Mouse (Mus musculus): ENCODE results near the gene Cotl1.
A peak's percentile ranks its signal among the peaks of the same experiment; 100 is the strongest.

The Cotl1 gene

DNA sequence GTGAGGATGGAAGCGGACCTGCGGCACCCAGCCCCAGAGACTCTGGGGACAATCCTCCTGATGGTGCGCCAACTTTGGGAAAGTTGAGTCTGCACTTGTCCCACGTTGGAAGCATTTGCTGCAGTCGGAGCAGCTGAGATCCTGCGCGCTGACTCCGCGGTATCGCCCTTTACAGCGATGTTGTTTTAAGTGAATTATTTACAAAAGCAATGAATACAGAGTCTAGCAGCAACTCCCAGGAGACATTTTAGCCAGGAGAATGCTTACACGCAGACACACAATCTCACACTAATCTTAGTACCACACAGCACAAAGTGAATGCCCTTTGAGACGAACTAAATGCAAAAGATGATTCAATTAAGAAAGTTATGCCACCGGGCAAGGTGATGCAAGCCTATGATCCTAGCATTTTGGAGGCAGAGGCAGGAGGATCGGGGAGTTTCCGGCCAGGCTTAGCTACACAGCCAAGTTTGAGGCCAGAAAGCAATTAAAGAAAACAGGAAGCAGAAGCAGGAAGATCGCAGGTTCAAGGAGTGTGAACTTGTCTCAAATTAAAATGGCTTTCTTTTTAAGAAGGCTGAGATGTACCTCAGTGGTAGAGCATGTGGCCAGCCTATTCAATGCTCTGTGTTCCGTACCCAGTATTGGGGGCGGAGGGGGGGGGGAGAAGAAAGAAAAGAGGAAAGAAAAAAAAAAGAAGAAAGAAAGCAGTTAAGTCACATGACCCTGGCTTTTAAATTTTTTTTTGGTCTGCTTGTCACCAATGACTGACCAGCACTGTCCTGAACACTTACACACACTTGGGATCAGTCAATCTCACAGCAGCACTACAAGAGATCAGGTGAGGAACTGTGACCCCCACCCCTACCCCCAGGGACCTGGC, 2.0 kb downstream of the Cotl1 start:
- DNase-seq = no peak

DNA sequence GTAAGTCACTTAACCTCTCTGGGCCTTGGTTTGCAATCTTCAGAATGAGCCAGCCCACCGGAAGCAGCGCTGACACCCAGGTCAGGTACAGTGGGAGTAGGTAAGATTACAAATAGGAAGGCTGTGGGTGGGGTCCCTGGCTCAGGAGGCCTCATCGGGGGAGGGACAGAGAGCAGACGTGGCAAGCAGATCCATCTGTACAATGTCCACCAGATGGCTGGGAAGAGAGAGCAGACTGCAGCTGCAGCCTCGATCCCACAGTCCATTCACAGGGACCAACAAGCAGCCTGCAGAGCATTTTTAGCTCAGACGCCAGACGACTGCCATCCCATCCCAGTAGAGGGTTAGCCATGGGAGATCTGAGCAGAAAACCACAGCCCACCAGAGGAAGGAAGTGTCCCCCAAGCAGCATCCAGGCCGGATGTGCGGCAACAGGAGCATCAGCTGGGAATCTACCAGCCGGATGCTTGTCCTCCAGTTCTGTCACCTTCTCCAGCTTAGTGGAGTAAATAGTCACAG, 2.7 kb downstream of the Cotl1 start:
- DNase-seq = peak in 1 of 2 experiments; percentile 58

DNA sequence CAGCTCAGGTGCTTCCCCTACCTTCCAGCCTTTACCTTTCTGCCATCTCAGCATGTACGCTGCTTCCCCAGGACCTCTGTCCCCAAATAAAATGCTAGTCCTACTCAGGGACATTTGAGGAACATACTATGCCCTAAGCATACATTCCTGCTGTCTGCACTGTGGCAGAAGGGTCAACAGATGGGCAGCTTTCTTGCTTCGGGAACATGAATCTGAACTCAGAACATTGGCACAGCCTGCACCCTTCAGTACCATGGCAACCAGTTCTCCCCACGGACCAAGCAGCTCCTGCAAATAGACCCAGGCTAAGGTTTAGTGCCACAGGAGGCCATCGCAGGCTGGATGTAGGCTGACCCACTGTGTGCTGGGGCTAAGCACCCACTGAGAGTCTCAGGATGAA, 3.5 kb downstream of the Cotl1 start:
- no peak for DNase-seq

DNA sequence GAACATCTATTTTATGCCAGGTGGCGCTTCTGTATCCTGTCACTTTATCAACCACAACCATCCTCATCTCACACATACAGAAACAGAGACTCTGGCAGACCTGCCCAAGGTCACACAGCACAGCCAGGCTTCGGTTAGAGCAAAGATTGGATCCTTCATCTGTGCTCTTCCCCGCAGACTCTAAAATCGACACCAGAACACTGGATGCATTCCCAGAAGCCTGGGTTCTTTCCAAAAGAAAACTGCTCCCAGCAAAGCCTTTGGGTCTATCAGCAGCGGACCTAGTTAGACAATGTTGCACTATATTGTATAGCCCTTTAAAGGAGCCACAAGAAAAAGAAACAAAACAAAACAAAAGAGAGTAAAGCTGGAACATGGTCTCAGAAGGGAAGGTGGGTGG, 5.1 kb downstream of the Cotl1 start:
- no peak for DNase-seq

DNA sequence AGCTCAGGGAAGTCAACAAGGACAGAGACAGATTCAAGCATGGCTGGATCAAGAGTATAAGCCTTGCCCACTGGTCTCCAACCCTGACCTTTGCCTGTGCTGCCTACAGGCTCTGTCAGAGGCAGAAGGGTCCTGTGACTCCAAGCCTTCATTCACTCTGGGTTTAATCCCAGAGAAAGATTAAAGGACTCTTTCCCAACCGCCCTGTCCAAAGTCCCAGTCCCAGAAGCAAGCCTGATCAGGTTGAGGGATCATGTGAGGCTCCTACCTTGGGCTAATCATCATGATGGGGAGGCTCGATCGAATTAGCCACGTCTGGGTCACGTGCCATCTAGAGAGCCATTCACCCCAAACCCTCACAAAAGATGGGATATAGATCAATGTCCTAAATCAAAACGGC, 5.7 kb downstream of the Cotl1 start:
- no peak for DNase-seq

DNA sequence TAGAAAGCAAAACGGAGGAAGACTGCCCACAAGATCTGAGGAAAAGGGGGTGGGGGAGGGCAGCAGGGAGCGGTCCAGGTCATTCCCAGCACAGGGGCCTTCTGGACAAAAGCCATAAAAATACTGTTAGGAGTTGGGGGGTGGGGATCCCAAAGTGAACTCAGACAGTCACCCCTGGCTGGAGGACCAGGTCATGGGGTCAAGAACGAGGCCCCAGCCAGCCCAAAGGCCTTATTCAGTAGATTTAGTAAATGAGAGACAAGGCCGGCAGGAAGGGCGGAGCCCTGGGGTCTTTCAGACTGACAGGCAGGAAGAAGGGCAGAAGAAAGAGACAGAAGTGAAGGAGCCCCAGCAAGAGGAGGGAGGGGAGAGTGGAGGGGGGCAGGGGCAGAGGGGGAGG, 7.4 kb downstream of the Cotl1 start:
- DNase-seq = peak; percentile 49 to 73

DNA sequence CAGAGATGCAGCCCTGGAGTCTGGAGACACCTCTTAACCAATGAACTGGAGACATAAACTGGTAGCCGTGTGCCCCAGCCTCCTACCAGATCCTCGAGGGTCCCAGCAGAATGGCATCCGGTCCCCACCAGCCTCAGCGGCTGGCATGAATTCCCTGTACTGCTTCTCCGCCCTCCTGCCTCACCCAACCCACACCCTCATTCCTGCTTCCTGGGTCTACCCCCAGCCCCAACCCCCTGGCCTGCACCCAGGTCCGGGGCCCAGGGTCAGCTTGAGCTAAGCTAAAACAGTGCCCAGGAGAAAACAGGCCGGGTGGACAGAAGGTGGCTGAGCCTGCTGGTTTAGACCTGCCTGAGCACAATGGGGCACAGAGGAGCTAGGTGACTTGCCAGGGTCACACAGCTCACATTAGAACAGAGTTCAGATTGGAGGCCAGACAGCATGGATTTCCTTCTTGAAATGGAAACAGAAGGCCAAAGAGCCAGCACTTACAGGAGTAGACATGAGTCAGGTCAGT, 8.2 kb downstream of the Cotl1 start:
- DNase-seq = no peak

DNA sequence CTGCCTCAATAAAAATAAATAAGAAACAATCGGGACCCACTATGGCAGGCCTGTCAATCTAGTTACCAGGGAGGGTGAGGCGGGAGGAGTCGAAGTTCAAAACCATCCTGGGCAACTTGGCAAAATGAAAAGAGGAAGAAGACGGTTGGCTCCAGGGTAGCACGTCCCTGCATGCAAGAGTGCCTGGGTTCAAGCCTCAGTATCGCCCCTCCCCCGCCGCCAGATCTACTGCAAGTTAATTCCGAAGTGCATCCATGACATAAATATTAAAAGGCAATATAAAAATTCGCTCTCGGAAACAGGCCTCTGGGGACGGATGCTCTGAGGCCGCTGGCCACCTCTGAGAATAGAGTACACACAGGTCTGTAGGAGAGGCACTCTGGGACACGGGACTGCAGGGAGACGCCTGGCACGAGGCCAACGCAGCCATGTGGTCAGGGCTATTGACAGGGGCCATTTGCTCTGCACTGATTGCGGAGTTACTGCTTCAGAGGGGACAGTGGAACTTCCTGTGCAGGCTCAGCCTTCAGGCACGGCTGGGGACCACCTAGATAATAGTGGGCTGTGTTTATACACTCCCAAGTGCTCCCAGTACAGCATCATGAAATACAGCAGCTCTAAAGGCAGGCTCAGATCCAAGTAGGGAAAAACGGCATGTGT, 8.9 kb downstream of the Cotl1 start:
- no peak for DNase-seq

DNA sequence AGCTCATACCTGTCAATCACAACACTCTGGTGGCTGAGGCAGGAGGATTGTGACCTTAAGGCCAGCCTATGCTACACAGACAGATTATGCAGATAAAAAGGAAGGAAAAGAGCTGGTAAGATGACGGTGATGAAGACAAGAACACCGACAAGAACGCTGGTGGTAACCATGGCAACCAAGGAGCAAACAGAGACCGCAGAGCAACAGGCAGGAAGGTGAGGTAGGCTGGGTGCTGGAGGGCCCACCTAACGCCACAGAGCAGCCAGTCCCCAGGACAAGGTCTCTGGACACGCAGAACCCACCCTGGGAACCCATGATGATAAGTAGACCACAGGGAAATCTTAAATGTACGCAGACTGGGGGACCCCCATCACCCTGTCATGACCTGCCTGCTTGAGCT, 9.8 kb downstream of the Cotl1 start:
- DNase-seq = peak; percentile 57 to 75

DNA sequence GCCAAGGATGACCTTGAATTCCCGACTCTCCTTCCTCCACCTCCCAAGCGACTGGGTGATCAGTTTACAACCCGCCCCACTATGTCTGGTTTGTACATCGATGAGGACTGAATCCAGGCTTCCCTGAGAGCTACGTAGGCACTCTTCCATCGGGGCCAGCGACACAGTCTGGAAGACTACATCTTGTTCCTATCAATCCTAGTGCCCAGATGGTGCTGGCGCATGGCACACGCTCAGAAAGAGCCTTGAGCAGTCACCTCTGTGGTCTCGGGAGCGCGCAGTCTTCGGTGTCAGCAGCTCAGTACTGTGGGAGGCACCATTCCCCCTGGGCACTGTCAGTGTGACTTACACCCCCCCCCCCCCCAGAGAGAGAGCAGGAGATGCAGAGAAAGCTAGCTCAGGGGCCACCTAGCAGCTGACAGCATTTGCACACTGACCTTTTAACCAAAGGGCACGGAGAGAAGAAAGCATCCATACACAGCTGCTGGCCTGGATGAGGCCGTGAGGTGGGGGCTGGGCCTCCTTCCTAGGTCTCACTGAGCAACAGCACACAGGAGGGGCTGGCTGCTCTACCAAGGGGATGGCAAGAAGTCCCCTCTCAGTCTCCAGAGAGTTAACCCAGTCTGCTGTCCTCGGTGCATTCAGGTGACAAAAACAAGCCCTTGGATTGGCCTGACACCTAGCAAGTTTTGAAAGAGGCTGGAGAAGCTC, 10.3 kb downstream of the Cotl1 start:
- DNase-seq = no peak

DNA sequence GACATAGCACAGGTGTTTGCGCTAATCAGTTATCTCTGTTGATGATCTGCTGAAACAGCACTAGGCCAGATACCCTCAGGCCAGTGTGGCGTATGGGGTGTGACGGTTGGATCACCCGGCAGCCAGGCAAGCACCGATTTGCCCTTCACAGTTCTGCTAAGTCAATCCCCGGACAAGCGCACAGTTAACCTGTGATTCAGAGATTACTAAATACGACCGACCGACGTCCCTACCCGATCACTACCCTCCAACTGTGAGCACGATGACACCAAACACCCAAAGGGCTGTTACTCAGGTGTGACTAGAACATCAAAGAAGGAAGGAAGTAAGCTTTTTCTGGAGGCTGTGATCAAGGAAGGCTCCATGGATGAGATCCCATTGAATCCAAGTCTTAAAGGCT, 10.9 kb downstream of the Cotl1 start:
- DNase-seq = no peak

DNA sequence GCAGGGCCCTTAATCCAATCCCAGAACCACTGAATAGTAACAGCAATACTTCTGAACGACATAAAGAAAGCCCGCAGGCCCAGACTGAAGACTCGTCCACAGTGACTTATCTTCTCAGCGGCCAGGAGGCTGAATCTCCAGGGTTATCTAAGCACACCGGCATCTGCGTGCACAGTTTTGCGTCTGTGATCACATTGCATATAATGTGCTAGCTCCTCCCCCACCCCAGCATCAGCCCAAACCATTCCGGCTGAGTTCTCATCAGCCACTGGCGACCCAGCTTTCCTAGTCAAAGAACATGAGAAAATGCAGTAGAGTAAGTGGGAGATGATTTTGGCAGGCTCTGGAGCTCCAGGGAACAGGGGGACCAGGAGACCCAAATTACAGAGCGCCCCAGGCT, 11.3 kb downstream of the Cotl1 start:
- no peak for DNase-seq

DNA sequence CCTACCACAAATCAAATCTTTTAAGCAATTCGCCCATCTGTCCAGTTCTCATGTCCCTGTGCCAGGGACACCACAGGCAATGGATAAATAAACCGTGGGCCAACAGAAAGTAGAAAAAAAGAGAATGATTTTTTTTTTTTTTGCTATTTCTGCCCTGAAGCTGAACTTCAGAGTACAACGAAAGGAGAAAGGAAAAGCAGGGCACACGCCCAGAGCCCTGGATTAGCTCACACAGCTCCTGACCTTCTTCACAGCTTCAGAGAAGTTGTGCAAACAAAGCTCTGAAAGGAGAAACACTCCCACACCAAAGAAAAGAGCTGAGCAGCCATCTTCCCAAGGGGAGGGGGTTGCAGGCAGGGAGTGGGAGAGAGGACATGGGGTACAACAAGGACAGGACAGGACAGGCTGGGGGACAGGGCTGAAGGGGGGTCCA, 12.6 kb downstream of the Cotl1 start:
- no peak for DNase-seq

DNA sequence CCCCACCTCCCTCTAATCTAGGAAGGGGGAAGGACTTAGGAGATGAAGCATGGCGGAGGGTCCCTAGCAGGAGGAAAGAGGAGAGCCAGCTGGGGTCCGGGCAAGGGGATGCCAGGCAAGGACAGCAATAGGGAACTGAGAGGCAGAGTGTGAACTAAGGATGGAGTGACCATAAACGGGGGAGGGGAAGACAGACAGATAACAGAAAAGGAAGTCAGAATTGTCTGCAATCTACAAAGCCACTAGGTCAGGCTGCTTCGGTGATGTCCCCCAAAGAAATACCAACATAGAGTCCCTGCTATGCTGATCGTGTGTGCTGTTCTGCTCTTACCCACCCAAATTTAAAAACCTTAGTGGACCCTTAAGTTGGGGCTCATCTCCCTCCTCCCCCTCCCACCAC, 13.4 kb downstream of the Cotl1 start:
- DNase-seq = no peak

DNA sequence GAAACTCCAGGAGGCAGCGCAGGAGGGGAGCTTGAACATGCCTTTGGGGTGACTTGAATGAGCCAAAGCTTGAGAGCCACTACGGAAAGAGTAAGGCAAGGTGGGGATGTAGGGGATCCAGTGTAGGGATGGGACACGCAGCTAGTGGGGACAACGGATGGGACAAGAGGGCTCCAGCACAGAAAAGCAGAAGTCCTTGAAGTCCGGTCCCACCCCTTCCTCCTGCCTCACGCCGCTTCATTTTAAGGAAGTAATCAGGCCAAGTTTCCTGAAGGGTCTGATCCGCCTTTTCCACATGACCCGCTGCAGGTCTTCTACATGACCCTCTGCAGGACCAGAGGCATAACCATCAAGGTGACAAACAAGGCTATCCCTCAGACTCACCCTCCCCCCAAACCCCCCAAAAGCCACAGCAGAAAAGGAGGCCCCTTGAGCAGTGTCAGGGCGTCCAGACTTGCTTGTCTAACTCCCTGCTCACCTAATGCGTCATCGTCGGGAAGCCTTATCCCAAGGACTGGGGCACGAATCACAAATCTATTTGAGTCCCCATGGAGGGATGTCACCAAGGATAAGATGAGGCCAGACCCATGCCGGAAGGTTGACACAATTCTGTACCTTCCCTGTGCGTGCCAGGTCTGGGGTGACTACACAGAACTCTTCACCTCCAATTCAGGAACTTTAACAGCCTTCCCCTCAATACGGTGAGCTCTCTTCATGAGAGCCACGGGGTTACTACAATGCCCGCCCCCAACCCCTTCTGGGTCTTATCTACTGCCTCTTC, 14.2 kb downstream of the Cotl1 start:
- DNase-seq = no peak

DNA sequence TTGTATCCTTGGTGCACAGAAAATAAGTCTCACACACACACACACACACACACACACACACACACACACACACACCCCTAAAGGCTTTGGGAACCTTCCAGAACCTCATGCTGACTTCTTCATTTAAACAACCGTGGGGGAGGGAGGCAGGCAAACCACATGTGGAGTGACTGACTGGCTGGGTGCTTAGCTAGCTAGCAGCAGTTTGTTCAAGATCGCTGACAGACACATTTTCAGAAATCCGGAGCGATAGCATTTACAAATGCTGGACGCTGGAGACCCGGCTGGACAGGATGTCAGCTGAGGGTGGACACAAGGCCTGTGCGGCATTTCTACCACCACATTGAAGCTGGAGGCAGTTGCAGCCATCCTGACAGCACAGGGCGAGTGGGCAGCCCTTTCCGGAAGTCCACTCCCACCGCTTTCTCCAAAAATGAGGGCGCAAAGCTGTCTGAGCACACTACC, 15.5 kb downstream of the Cotl1 start:
- no peak for DNase-seq

DNA sequence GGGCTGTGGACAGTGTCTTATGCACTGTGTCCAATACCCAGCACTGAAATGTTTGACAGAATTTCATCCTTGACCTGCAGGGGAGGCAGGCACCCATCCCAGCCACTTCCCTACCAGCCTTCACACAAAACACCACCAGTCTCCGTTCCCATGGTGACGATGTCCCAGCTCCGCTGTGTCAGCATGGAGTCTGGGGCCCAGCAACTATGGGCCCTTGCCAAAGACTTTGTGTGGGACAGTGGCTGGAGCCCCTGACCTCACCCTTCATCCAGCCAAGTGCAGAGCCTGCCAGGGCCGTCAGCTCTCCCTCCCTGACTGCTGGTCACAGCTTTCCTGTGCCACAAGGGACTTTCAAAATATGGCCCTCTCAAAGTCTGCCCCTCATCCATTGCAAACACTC, 16.2 kb downstream of the Cotl1 start:
- DNase-seq = no peak

DNA sequence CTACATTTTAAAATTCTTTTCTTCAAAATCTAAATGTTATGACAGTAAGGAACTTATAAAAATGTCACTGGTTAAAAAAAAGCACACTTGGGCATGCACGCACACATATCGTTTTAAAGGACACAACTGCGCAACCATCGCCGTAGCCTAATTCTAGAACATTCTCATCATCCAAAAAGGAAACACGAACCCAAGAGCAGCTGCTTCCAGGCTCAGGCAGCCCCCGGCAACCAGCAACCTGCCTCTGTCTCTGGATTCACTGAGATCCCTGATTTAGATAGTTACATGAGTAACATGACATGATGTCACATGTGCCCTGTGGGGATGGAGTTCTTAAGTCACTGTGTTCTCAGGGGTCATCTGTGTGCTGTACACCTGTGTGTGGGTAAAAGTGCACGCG, 17.1 kb downstream of the Cotl1 start:
- DNase-seq = no peak

DNA sequence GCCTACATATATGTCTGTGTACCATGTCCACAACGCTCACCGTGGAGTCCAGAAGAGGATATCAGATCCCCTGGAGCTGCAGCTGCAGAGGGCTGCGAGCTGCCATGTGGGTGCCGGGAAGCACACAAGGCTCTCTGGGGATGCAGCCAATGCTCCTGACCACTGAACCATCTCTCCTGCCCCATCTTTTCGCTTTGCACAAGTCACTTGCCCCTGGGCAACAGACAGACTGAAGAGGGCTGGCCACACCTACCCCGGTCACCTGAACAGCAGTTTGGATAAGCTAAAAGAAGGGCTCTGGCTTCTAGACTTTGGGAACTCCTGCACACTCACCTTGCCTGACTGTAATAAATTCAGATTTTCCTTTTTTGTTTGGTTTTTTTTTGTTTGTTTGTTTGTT, 18.7 kb downstream of the Cotl1 start:
- DNase-seq = no peak

DNA sequence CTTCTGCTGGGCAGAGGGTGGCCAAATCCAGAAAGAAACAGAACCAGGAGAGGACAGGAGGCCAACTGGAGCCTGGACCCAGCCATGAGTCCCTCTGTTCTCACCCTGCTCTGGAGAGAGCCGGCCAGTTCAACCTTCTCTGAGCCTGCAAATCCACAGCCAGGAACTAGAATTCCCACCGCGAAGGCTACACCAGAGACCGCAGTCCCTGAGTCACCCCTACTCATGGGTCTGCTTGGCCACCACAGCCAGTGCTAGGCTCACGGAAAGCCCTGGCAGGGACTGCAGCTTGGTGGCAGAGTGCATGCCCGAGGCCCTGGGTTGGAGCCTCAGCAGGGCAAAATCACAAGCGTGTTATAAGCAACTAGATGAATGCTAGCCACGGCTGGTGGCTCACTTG, 20.4 kb downstream of the Cotl1 start:
- DNase-seq = no peak

DNA sequence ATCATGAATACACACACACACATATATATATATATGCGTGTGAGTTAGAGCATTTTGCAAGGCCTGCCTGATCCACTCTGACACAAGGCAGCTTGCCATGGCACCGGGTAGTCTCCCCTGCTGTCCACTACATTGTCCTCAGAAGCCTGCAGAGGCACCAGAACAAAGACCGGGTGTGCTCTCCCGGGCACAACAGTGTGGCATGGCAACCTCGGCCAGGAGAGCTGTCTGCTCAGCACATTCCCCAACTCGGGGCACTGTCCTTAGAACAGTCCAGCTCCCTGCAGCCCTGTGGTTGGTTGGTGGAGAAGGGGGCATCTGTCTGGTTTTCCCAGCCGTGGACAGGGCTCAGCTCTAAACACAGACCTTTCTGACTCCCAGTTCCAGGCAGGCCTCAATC, 21.0 kb downstream of the Cotl1 start:
- no peak for DNase-seq

DNA sequence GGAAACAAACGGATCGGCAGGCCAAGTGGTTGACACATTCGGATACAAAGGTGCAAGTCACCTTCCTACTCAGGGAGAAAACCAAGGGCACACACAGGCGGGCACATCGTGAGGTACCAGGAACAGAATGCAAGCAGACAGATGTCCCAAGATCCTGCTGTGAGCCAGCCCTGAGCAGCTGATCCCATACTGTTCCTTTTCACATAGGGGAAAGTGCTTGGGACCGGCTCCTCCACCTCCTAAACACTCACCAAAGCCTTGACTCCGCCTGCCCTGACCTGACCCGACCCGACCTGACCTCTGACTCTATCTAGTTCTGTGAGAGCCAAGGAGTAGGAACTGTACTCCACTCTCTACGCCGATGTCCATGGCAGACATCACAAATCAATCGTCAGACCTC, 22.9 kb downstream of the Cotl1 start:
- DNase-seq = no peak

Data from thymus, postnatal 36 days (tissue).